Mouse (Mus musculus) stomach, embryonic 15.5 days (tissue): ENCODE data around the gene Dpysl5. TPM values are rescaled to one million over a fixed set of nuclear protein-coding genes. Genes with fewer than 3 reads are reported as not detected.
"Not testable (repeated sequence)": the region's sequence is repeated elsewhere in the genome, so short reads cannot be mapped to it uniquely, and the experiment has no call there.

Experiments
- ATAC-seq: fragments of 200-750 bp; cut with Nextera tagmentation; 2 replicates; pipeline ENCODE4 v1.8.0; 2017; ENCODE audit warnings: low read depth, moderate number of reproducible peaks, moderate TSS enrichment; ENCODE audit not compliant: insufficient read depth, low FRiP score
- H3K27ac ChIP-seq: fragments of 300-500 bp; sonication (generic); 2 replicates; pipeline ENCODE4 v1.5.1; 2015; ENCODE audit warnings: mild to moderate bottlenecking, inconsistent platforms
- H3K27me3 ChIP-seq: fragments of 300-500 bp; sonication (generic); replicated peaks from 2 replicates; pipeline ENCODE4 v1.6.1; 2015; ENCODE audit warnings: inconsistent platforms
- H3K36me3 ChIP-seq: fragments of 300-500 bp; sonication (generic); 2 replicates; pipeline ENCODE4 v1.6.1; 2015; ENCODE audit warnings: inconsistent platforms
- H3K4me1 ChIP-seq: fragments of 300-500 bp; sonication (generic); 2 replicates; pipeline ENCODE4 v1.6.1; 2015; ENCODE audit warnings: inconsistent platforms
- H3K4me2 ChIP-seq: fragments of 300-500 bp; sonication (generic); 2 replicates; pipeline ENCODE4 v1.6.1; 2015; ENCODE audit warnings: mild to moderate bottlenecking, inconsistent platforms
- H3K4me3 ChIP-seq: fragments of 300-500 bp; sonication (generic); replicated peaks from 2 replicates; pipeline ENCODE4 v1.5.1; 2015; ENCODE audit warnings: inconsistent platforms
- H3K9ac ChIP-seq: fragments of 300-500 bp; sonication (generic); 2 replicates; pipeline ENCODE4 v1.6.1; 2015; ENCODE audit warnings: inconsistent platforms
- H3K9me3 ChIP-seq: fragments of 300-500 bp; sonication (generic); 2 replicates; pipeline ENCODE4 v1.6.1; 2016; ENCODE audit warnings: inconsistent platforms
- WGBS: fragments of 180-500 bp; shearing (Covaris S2); methylation state at CpG from one replicate; pipeline ENCODE4 v1.1.7; 2015; 5-methylcytosine and 5-hydroxymethylcytosine counted together
- polyA plus RNA-seq: library from polyadenylated mRNA; unstranded; fragments of >200 nt; fragmentation: Nextera tagmentation; extraction: Ambion mirVana; gene quantifications from 2 replicates; pipeline ENCODE4 v1.2.1, GENCODE M21; 2015

Dpysl5 gene
- polyA plus RNA-seq, 1 experiment from 2014 or later: 6.7 TPM

- peaks cover 16% of the 10 kb centered on the region; the same call in 1 of the 2 replicates for H3K36me3 ChIP-seq
- ATAC-seq: not testable (repeated sequence)
These were observed 33.3 kb upstream of the Dpysl5 start for GRCm38 (mm10) chr5:30678069-30678468.

GRCm38 (mm10) chr5:30678722-30679296 lies 32.6 kb upstream of the Dpysl5 start:
- no peak for ATAC-seq
- no peaks in the 10 kb centered on the region for H3K27me3 ChIP-seq
- H3K4me2 ChIP-seq: no peak overlapping the region
- H3K27ac ChIP-seq: no peak overlapping the region
- no peaks in the 10 kb centered on the region for H3K9me3 ChIP-seq
- H3K36me3 ChIP-seq: peaks cover 13% of the 10 kb centered on the region; the same call in 1 of the 2 replicates
- no peak overlapping the region for H3K4me3 ChIP-seq
- no peak overlapping the region for H3K9ac ChIP-seq
- no peaks in the 10 kb centered on the region for H3K4me1 ChIP-seq
- WGBS: 94% methylated on average over 4 of the region's 4 CpGs

More at GRCm38 (mm10) chr5:30678069-30678468, 33.3 kb upstream of the Dpysl5 start:
- 91% methylated on average over 3 of the region's 3 CpGs for WGBS
- not testable (repeated sequence) for H3K27me3 ChIP-seq, H3K4me3 ChIP-seq, H3K27ac ChIP-seq, H3K9ac ChIP-seq, H3K4me1 ChIP-seq, H3K9me3 ChIP-seq, H3K4me2 ChIP-seq

GRCm38 (mm10) chr5:30679593-30679992 lies 31.8 kb upstream of the Dpysl5 start:
- Histone ChIP-seq H3K9me3 (no peaks in the 10 kb centered on the region), H3K27me3 (no peaks in the 10 kb centered on the region), H3K4me1 (no peaks in the 10 kb centered on the region), H3K4me2 (no peak overlapping the region), H3K4me3 (no peak overlapping the region), H3K36me3 (peaks cover 13% of the 10 kb centered on the region; the same call in 1 of the 2 replicates), H3K27ac (no peak overlapping the region), H3K9ac (no peak overlapping the region)
- WGBS: 71% methylated on average over 5 of the region's 5 CpGs
- ATAC-seq: no peak

- no peak for ATAC-seq
- Histone ChIP-seq H3K36me3 (no peaks in the 10 kb centered on the region), H3K27ac (no peak overlapping the region), H3K4me3 (no peak overlapping the region), H3K27me3 (no peaks in the 10 kb centered on the region), H3K9ac (no peak overlapping the region), H3K9me3 (no peaks in the 10 kb centered on the region), H3K4me1 (no peaks in the 10 kb centered on the region), H3K4me2 (no peak overlapping the region)
- WGBS: 81% methylated on average over 5 of the region's 5 CpGs
These were observed 29.4 kb upstream of the Dpysl5 start for GRCm38 (mm10) chr5:30681970-30682369.

- ATAC-seq: no peak
- Histone ChIP-seq H3K9ac (no peak overlapping the region), H3K27me3 (no peaks in the 10 kb centered on the region), H3K36me3 (no peaks in the 10 kb centered on the region), H3K4me1 (no peaks in the 10 kb centered on the region), H3K27ac (no peak overlapping the region), H3K4me3 (no peak overlapping the region), H3K9me3 (no peaks in the 10 kb centered on the region), H3K4me2 (no peak overlapping the region)
These were observed 28.3 kb upstream of the Dpysl5 start for GRCm38 (mm10) chr5:30682967-30683600.

GRCm38 (mm10) chr5:30683993-30684392 lies 27.4 kb upstream of the Dpysl5 start:
- H3K27ac ChIP-seq: no peak overlapping the region

GRCm38 (mm10) chr5:30686781-30687180 lies 24.6 kb upstream of the Dpysl5 start:
- H3K4me2 ChIP-seq: no peak overlapping the region
- H3K36me3 ChIP-seq: no peaks in the 10 kb centered on the region
- H3K4me3 ChIP-seq: no peak overlapping the region
- H3K27ac ChIP-seq: no peak overlapping the region
- H3K9ac ChIP-seq: no peak overlapping the region
- H3K27me3 ChIP-seq: no peaks in the 10 kb centered on the region
- no peaks in the 10 kb centered on the region for H3K4me1 ChIP-seq
- WGBS: 55% methylated on average over 3 of the region's 3 CpGs
- no peak for ATAC-seq
- no peaks in the 10 kb centered on the region for H3K9me3 ChIP-seq

More at GRCm38 (mm10) chr5:30683993-30684392, 27.4 kb upstream of the Dpysl5 start:
- H3K27me3 ChIP-seq: no peaks in the 10 kb centered on the region
- ATAC-seq: no peak
- H3K9ac ChIP-seq: no peak overlapping the region
- H3K4me1 ChIP-seq: no peaks in the 10 kb centered on the region
- H3K4me3 ChIP-seq: no peak overlapping the region
- H3K9me3 ChIP-seq: no peaks in the 10 kb centered on the region
- H3K36me3 ChIP-seq: no peaks in the 10 kb centered on the region
- WGBS: 68% methylated on average over 3 of the region's 3 CpGs
- no peak overlapping the region for H3K4me2 ChIP-seq

GRCm38 (mm10) chr5:30700361-30701000 lies 10.9 kb upstream of the Dpysl5 start:
- no peaks in the 10 kb centered on the region for H3K9me3 ChIP-seq
- WGBS: 70% methylated on average over 8 of the region's 8 CpGs
- no peaks in the 10 kb centered on the region for H3K36me3 ChIP-seq
- no peaks in the 10 kb centered on the region for H3K27me3 ChIP-seq
- no peak overlapping the region for H3K27ac ChIP-seq
- no peak for ATAC-seq
- H3K9ac ChIP-seq: no peak overlapping the region
- no peaks in the 10 kb centered on the region for H3K4me1 ChIP-seq
- no peak overlapping the region for H3K4me3 ChIP-seq
- no peak overlapping the region for H3K4me2 ChIP-seq

GRCm38 (mm10) chr5:30701373-30701772 lies 10.0 kb upstream of the Dpysl5 start:
- 44% methylated on average over 4 of the region's 4 CpGs for WGBS
- H3K4me1 ChIP-seq, H3K27me3 ChIP-seq, H3K36me3 ChIP-seq, H3K9me3 ChIP-seq, H3K9ac ChIP-seq, H3K4me2 ChIP-seq, ATAC-seq, H3K27ac ChIP-seq, H3K4me3 ChIP-seq: not testable (repeated sequence)

- WGBS: 66% methylated on average over 3 of the region's 3 CpGs
- ATAC-seq: no peak
- no peaks in the 10 kb centered on the region for H3K9me3 ChIP-seq
- H3K4me2 ChIP-seq: no peak overlapping the region
- H3K9ac ChIP-seq: no peak overlapping the region
- no peak overlapping the region for H3K27ac ChIP-seq
- no peaks in the 10 kb centered on the region for H3K4me1 ChIP-seq
- no peaks in the 10 kb centered on the region for H3K27me3 ChIP-seq
- H3K36me3 ChIP-seq: no peaks in the 10 kb centered on the region
- no peak overlapping the region for H3K4me3 ChIP-seq
These were observed 9.5 kb upstream of the Dpysl5 start for GRCm38 (mm10) chr5:30701866-30702265.

GRCm38 (mm10) chr5:30709744-30710383 lies 1.5 kb upstream of the Dpysl5 start:
- Histone ChIP-seq H3K4me2 (no peak overlapping the region), H3K9me3 (no peaks in the 10 kb centered on the region), H3K27me3 (peaks cover 42% of the 10 kb centered on the region), H3K36me3 (no peaks in the 10 kb centered on the region), H3K4me1 (peaks cover 23% of the 10 kb centered on the region), H3K4me3 (no peak overlapping the region), H3K9ac (no peak overlapping the region), H3K27ac (no peak overlapping the region)
- 10% methylated on average over 13 of the region's 13 CpGs for WGBS
- ATAC-seq: no peak; the same call in 1 of the 2 replicates

GRCm38 (mm10) chr5:30710486-30710885 lies 878 bp upstream of the Dpysl5 start:
- no peak overlapping the region for H3K4me2 ChIP-seq
- no peak for ATAC-seq
- 24% methylated on average over 8 of the region's 8 CpGs for WGBS

More at GRCm38 (mm10) chr5:30710486-30710885, 878 bp upstream of the Dpysl5 start:
- H3K4me1 ChIP-seq: peaks cover 23% of the 10 kb centered on the region
- no peaks in the 10 kb centered on the region for H3K36me3 ChIP-seq
- H3K4me3 ChIP-seq: no peak overlapping the region
- H3K9me3 ChIP-seq: no peaks in the 10 kb centered on the region
- H3K9ac ChIP-seq: no peak overlapping the region
- H3K27ac ChIP-seq: no peak overlapping the region
- H3K27me3 ChIP-seq: peaks cover 46% of the 10 kb centered on the region
